Mouse (Mus musculus) lung, postnatal 0 days (tissue): ENCODE data around the gene Plekhs1. TPM values are rescaled to one million over a fixed set of nuclear protein-coding genes. Genes with fewer than 3 reads are reported as not detected.
A peak's percentile ranks its signal among the peaks of the same experiment; 100 is the strongest.
"Not testable (repeated sequence)": the region's sequence is repeated elsewhere in the genome, so short reads cannot be mapped to it uniquely, and the experiment has no call there.

Source experiments
- ATAC-seq: fragments of 200-750 bp; cut with Nextera tagmentation; 2 replicates; pipeline ENCODE4 v1.8.0; 2017; ENCODE audit warnings: moderate library complexity
- DNase-seq: peaks from one replicate; pipeline ENCODE4 v3.0.0-alpha.2; 2016; ENCODE audit warnings: low spot score
- H3K27ac ChIP-seq: fragments of 300-500 bp; sonication (generic); 2 replicates; pipeline ENCODE4 v1.5.1; 2014; ENCODE audit warnings: antibody characterized with exemption, mild to moderate bottlenecking, low read length, mixed read lengths
- H3K27me3 ChIP-seq: fragments of 300-500 bp; sonication (generic); replicated peaks from 2 replicates; pipeline ENCODE4 v1.6.1; 2014; ENCODE audit warnings: low read length, mixed read lengths; ENCODE audit not compliant: insufficient read depth
- H3K36me3 ChIP-seq: fragments of 300-500 bp; sonication (generic); 2 replicates; pipeline ENCODE4 v1.6.1; 2014; ENCODE audit warnings: low read length, mixed read lengths; ENCODE audit not compliant: insufficient read depth
- H3K4me1 ChIP-seq: fragments of 300-500 bp; sonication (generic); 2 replicates; pipeline ENCODE4 v1.6.1; 2014; ENCODE audit warnings: antibody characterized with exemption, low read depth, low read length, mixed read lengths; ENCODE audit not compliant: insufficient read depth
- H3K4me2 ChIP-seq: fragments of 300-500 bp; sonication (generic); replicated peaks from 2 replicates; pipeline ENCODE4 v1.6.1; 2014; ENCODE audit warnings: low read depth, mild to moderate bottlenecking, low read length, moderate library complexity, mixed read lengths
- H3K4me3 ChIP-seq: fragments of 300-500 bp; sonication (generic); 2 replicates; pipeline ENCODE4 v1.5.1; 2014; ENCODE audit warnings: low read depth, low read length
- H3K9ac ChIP-seq: fragments of 300-500 bp; sonication (generic); replicated peaks from 2 replicates; pipeline ENCODE4 v1.6.1; 2014; ENCODE audit warnings: low read depth, mild to moderate bottlenecking
- H3K9me3 ChIP-seq: fragments of 300-500 bp; sonication (generic); 2 replicates; pipeline ENCODE4 v1.6.1; 2016; ENCODE audit warnings: low read length, mixed read lengths
- CTCF ChIP-seq: IDR thresholded peaks from 2 replicates; pipeline ENCODE4 v1.5.1; 2016; ENCODE audit warnings: antibody characterized with exemption, mild to moderate bottlenecking
- EP300 ChIP-seq: IDR thresholded peaks from 2 replicates; pipeline ENCODE4 v1.6.1; 2016; ENCODE audit warnings: antibody characterized with exemption, mild to moderate bottlenecking, control low read depth
- WGBS: fragments of 180-500 bp; shearing (Covaris S2); extraction: QIAGEN DNeasy Blood & Tissue Kit; methylation state at CpG from one replicate; pipeline ENCODE4 v1.1.7; 2014; 5-methylcytosine and 5-hydroxymethylcytosine counted together
- polyA plus RNA-seq: library from polyadenylated mRNA; unstranded; fragments of >200 nt; fragmentation: Nextera tagmentation; extraction: Ambion mirVana; gene quantifications from 2 replicates; pipeline ENCODE4 v1.2.1, GENCODE M21; 2015

Gene Plekhs1
- polyA plus RNA-seq, 1 experiment from 2014 or later, result 0.21 TPM

- Histone ChIP-seq H3K27ac (no peak overlapping the region), H3K36me3 (no peaks in the 10 kb centered on the region), H3K27me3 (no peaks in the 10 kb centered on the region), H3K4me3 (no peak overlapping the region), H3K4me1 (peaks cover 13% of the 10 kb centered on the region; the same call in 1 of the 2 replicates), H3K9me3 (no peaks in the 10 kb centered on the region), H3K4me2 (no peak overlapping the region), H3K9ac (no peak overlapping the region)
- ATAC-seq (no peak), DNase-seq (peak; percentile 20)
- 96% methylated on average over 2 of the region's 2 CpGs for WGBS
- TF ChIP-seq CTCF, result no peak
- TF ChIP-seq EP300, result no peak
Observed at GRCm38 (mm10) chr19:56487339-56487738, 25.9 kb downstream of the Plekhs1 start.

GRCm38 (mm10) chr19:56489601-56490000, 28.2 kb downstream of the Plekhs1 start:
- no peak for ATAC-seq
- WGBS, result 80% methylated on average over 6 of the region's 6 CpGs

GRCm38 (mm10) chr19:56494157-56494556, 32.7 kb downstream of the Plekhs1 start:
- WGBS, result no CpG with 5 or more reads among the region's 2 CpGs

More at GRCm38 (mm10) chr19:56489601-56490000, 28.2 kb downstream of the Plekhs1 start:
- Histone ChIP-seq H3K4me2 (no peak overlapping the region), H3K36me3 (no peaks in the 10 kb centered on the region), H3K27ac (no peak overlapping the region), H3K9me3 (no peaks in the 10 kb centered on the region), H3K27me3 (no peaks in the 10 kb centered on the region), H3K4me1 (peaks cover 13% of the 10 kb centered on the region; the same call in 1 of the 2 replicates), H3K9ac (no peak overlapping the region), H3K4me3 (no peak overlapping the region)
- TF ChIP-seq EP300 (no peak), CTCF (no peak)
- no peak for DNase-seq

GRCm38 (mm10) chr19:56503069-56503468, 41.6 kb downstream of the Plekhs1 start:
- not testable (repeated sequence) for H3K27me3 ChIP-seq, H3K4me2 ChIP-seq, DNase-seq, H3K4me1 ChIP-seq, ATAC-seq, H3K4me3 ChIP-seq, H3K9me3 ChIP-seq, H3K36me3 ChIP-seq, H3K9ac ChIP-seq, H3K27ac ChIP-seq
- WGBS, result no CpG with 5 or more reads among the region's 5 CpGs

More at GRCm38 (mm10) chr19:56494157-56494556, 32.7 kb downstream of the Plekhs1 start:
- H3K27me3 ChIP-seq, H3K9me3 ChIP-seq, H3K4me2 ChIP-seq, H3K4me1 ChIP-seq, DNase-seq, H3K4me3 ChIP-seq, H3K9ac ChIP-seq, H3K27ac ChIP-seq, H3K36me3 ChIP-seq, ATAC-seq: not testable (repeated sequence)

- WGBS, result no CpG with 5 or more reads among the region's 5 CpGs
Observed at GRCm38 (mm10) chr19:56503525-56503924, 42.1 kb downstream of the Plekhs1 start.

GRCm38 (mm10) chr19:56511207-56511606, 49.8 kb downstream of the Plekhs1 start:
- H3K4me3 ChIP-seq, H3K27me3 ChIP-seq, H3K36me3 ChIP-seq, H3K27ac ChIP-seq, H3K9me3 ChIP-seq, H3K4me1 ChIP-seq, H3K4me2 ChIP-seq, DNase-seq, ATAC-seq, H3K9ac ChIP-seq: not testable (repeated sequence)
- WGBS, result no CpG with 5 or more reads among the region's 4 CpGs

More at GRCm38 (mm10) chr19:56503525-56503924, 42.1 kb downstream of the Plekhs1 start:
- H3K4me3 ChIP-seq, H3K27ac ChIP-seq, H3K27me3 ChIP-seq, H3K4me2 ChIP-seq, H3K4me1 ChIP-seq, H3K9me3 ChIP-seq, H3K36me3 ChIP-seq, H3K9ac ChIP-seq, ATAC-seq, DNase-seq: not testable (repeated sequence)

GRCm38 (mm10) chr19:56513527-56513926, 52.1 kb downstream of the Plekhs1 start:
- not testable (repeated sequence) for H3K4me1 ChIP-seq, ATAC-seq, H3K9me3 ChIP-seq, H3K4me3 ChIP-seq, H3K36me3 ChIP-seq, H3K27ac ChIP-seq, H3K9ac ChIP-seq, H3K27me3 ChIP-seq, DNase-seq, H3K4me2 ChIP-seq
- WGBS, result no CpG with 5 or more reads among the region's 2 CpGs

- not testable (repeated sequence) for H3K9ac ChIP-seq, H3K27me3 ChIP-seq, DNase-seq, H3K27ac ChIP-seq, H3K9me3 ChIP-seq, H3K4me1 ChIP-seq, H3K4me3 ChIP-seq, ATAC-seq, H3K4me2 ChIP-seq, H3K36me3 ChIP-seq
- WGBS, result no CpG with 5 or more reads among the region's 7 CpGs
Observed at GRCm38 (mm10) chr19:56519408-56519807, 58.0 kb downstream of the Plekhs1 start.

- H3K4me3 ChIP-seq, H3K4me2 ChIP-seq, ATAC-seq, H3K36me3 ChIP-seq, H3K27ac ChIP-seq, H3K9me3 ChIP-seq, H3K27me3 ChIP-seq, H3K4me1 ChIP-seq, DNase-seq, H3K9ac ChIP-seq: not testable (repeated sequence)
- WGBS, result no CpG with 5 or more reads among the region's 11 CpGs
Observed at GRCm38 (mm10) chr19:56530529-56530928, 69.1 kb downstream of the Plekhs1 start.
